Mouse (Mus musculus): ENCODE measurements around the gene Slc45a2. TPM values are rescaled to one million over a fixed set of nuclear protein-coding genes. Genes with fewer than 3 reads are reported as not detected.

Slc45a2 gene
- total and polyA plus RNA-seq, 3 experiments: not detected

DNA sequence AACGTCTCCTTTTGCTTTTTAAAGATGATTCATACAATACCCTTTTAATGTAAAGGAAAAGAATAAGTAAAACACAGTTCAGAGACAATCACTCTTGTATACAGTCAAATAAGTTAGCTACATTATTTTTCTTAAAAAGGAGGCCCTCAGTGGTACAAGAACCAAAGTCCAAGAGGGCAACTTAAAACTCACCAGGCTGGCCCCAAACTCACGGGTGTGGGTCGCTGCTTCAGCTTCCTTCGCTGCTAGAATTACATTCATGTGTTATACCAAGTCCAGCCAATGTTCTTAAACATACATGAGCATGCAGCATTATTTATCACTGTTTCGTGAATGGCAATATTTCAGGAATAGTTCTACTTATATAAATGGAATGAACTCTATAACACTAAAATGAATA lies 29.7 kb upstream of the Slc45a2 start:
- Histone ChIP-seq H3K4me2 (ENCODE audit: insufficient read depth, low read depth, poor library complexity, severe bottlenecking) (no peak overlapping the region), H3K4me3 (replicated peaks in 1 of 3; ENCODE audit: low read depth in 2 of 3, low read length in 2 of 3, poor library complexity in 1 of 3) (no peak overlapping the region), H3K36me3 (replicated peaks in 1 of 2; ENCODE audit: control insufficient read depth in 1 of 2, insufficient read depth in 1 of 2, low read length in 1 of 2) (no peaks in the 10 kb centered on the region), H3K79me2 (replicated peaks; ENCODE audit: control insufficient read depth, extremely low read depth, insufficient read depth, poor library complexity, severe bottlenecking) (no peaks in the 10 kb centered on the region), H3K9me3 (replicated peaks; ENCODE audit: low read length) (no peaks in the 10 kb centered on the region), H3K4me1 (ENCODE audit: control insufficient read depth in 1 of 2, insufficient read depth in 2 of 2) (peaks cover 0 to 12% of the 10 kb centered on the region in 2 experiments; a peak in 2 of 4 replicates), H3K27me3 (replicated peaks) (no peaks in the 10 kb centered on the region), H3K27ac (ENCODE audit: insufficient read depth, low read depth) (no peak overlapping the region), H3K9ac (ENCODE audit: insufficient read depth, low read depth) (no peak overlapping the region)
- TF ChIP-seq USF2 (conservative IDR thresholded peaks at IDR 0.05; ENCODE audit: low read depth, low read length) (no peak), EP300 (IDR thresholded peaks at IDR 0.05; ENCODE audit: low read length) (no peak), POLR2AphosphoS2 (IDR thresholded peaks at IDR 0.05; ENCODE audit: low read depth, low read length) (no peak), ETS1 (conservative IDR thresholded peaks at IDR 0.05; ENCODE audit: low read depth, low read length) (no peak), IRF4 (IDR thresholded peaks at IDR 0.05; ENCODE audit: low read depth, low read length) (no peak)
- dilution Hi-C loops (cut with MboI; ENCODE audit: extremely low pct_ligation_motif_present, extremely low pct_unique_long_range_greater_than_20kb, low sequenced_read_pairs): no loop called here
- in situ Hi-C loops (cut with MboI; ENCODE audit: low pct_ligation_motif_present, low pct_unique_long_range_greater_than_20kb, low sequenced_read_pairs): no loop called here
- DNase-seq (ENCODE audit: extremely low read depth): no peak

GRCm38 (mm10) chr15:10977151-10977550 lies 23.4 kb upstream of the Slc45a2 start:
- Histone ChIP-seq H3K4me3 (replicated peaks in 1 of 3; ENCODE audit: low read depth in 2 of 3, low read length in 2 of 3, poor library complexity in 1 of 3) (no peak overlapping the region), H3K27ac (ENCODE audit: insufficient read depth, low read depth) (no peak overlapping the region), H3K36me3 (replicated peaks in 1 of 2; ENCODE audit: control insufficient read depth in 1 of 2, insufficient read depth in 1 of 2, low read length in 1 of 2) (no peaks in the 10 kb centered on the region), H3K79me2 (replicated peaks; ENCODE audit: control insufficient read depth, extremely low read depth, insufficient read depth, poor library complexity, severe bottlenecking) (no peaks in the 10 kb centered on the region), H3K4me1 (ENCODE audit: control insufficient read depth in 1 of 2, insufficient read depth in 2 of 2) (peaks cover 0 to 8% of the 10 kb centered on the region in 2 experiments; a peak in 2 of 4 replicates), H3K9me3 (replicated peaks; ENCODE audit: low read length) (no peaks in the 10 kb centered on the region), H3K27me3 (replicated peaks) (no peaks in the 10 kb centered on the region), H3K4me2 (ENCODE audit: insufficient read depth, low read depth, poor library complexity, severe bottlenecking) (no peak overlapping the region), H3K9ac (ENCODE audit: insufficient read depth, low read depth) (no peak overlapping the region)
- dilution Hi-C loops (cut with MboI; ENCODE audit: extremely low pct_ligation_motif_present, extremely low pct_unique_long_range_greater_than_20kb, low sequenced_read_pairs): no loop called here
- TF ChIP-seq POLR2AphosphoS2 (IDR thresholded peaks at IDR 0.05; ENCODE audit: low read depth, low read length) (no peak), TBP (conservative IDR thresholded peaks at IDR 0.05; ENCODE audit: low read depth, low read length) (no peak), MXI1 (IDR thresholded peaks at IDR 0.05; ENCODE audit: low read depth, low read length) (no peak), ELF1 (IDR thresholded peaks at IDR 0.05; ENCODE audit: low read depth, low read length) (no peak), CHD1 (IDR thresholded peaks at IDR 0.05; ENCODE audit: low read depth, low read length) (no peak), ZC3H11A (IDR thresholded peaks at IDR 0.05; ENCODE audit: low read depth, low read length) (no peak), JUND (conservative IDR thresholded peaks at IDR 0.05; ENCODE audit: low read depth, low read length) (no peak), CHD2 (IDR thresholded peaks at IDR 0.05; ENCODE audit: low read length) (no peak), IRF4 (IDR thresholded peaks at IDR 0.05; ENCODE audit: low read depth, low read length) (no peak), UBTF (IDR thresholded peaks at IDR 0.05; ENCODE audit: low read depth, low read length) (no peak), BHLHE40 (IDR thresholded peaks at IDR 0.05; ENCODE audit: low read depth, low read length) (no peak), ZMIZ1 (IDR thresholded peaks at IDR 0.05; ENCODE audit: low read depth, low read length) (no peak), POLR2A (IDR thresholded peaks at IDR 0.05; ENCODE audit: low read depth, low read length) (no peak), USF1 (IDR thresholded peaks at IDR 0.05; ENCODE audit: low read depth, low read length) (no peak), JUN (IDR thresholded peaks at IDR 0.05; ENCODE audit: insufficient read depth, low read depth, low read length) (no peak), E2F4 (IDR thresholded peaks at IDR 0.05; ENCODE audit: insufficient replicate concordance, low read depth, low read length) (no peak)
- in situ Hi-C loops (cut with MboI; ENCODE audit: low pct_ligation_motif_present, low pct_unique_long_range_greater_than_20kb, low sequenced_read_pairs): no loop called here
- no peak for DNase-seq (ENCODE audit: extremely low read depth)

All from CH12.LX (cell line).